Mouse (Mus musculus) MEL (cell line): ENCODE results near the gene Arglu1. TPM values are rescaled to one million over a fixed set of nuclear protein-coding genes. Genes with fewer than 3 reads are reported as not detected.
A peak's percentile ranks its signal among the peaks of the same experiment; 100 is the strongest.

Experiments
- DNase-seq: peaks from one replicate; pipeline ENCODE4 v3.0.0; 2011; ENCODE audit warnings: low read depth, low spot score
- H3K27ac ChIP-seq: 2 replicates; pipeline ENCODE4 v1.5.1; 2012; ENCODE audit warnings: low read depth, mild to moderate bottlenecking, control low read depth, low read length, moderate library complexity; ENCODE audit not compliant: control insufficient read depth
- H3K27me3 ChIP-seq, 2 experiments: fragments of 150-350 bp in 1 of 2; sonication (generic) in 1 of 2; 2 replicates each; pipeline ENCODE4 v1.6.1; 2012; ENCODE audit warnings: low read length in 2 of 2, mild to moderate bottlenecking in 2 of 2, improper control_type of control experiment in 1 of 2, moderate library complexity in 1 of 2; ENCODE audit not compliant: insufficient read depth in 2 of 2, control insufficient read depth in 1 of 2
- H3K36me3 ChIP-seq, 2 experiments: 2 replicates each; pipeline ENCODE4 v1.6.1; 2012 to 2014; ENCODE audit warnings: low read length in 2 of 2, improper control_type of control experiment in 1 of 2, inconsistent platforms in 1 of 2, mild to moderate bottlenecking in 1 of 2; ENCODE audit not compliant: insufficient read depth in 2 of 2, control insufficient read depth in 1 of 2
- H3K4me1 ChIP-seq, 2 experiments: fragments of 150-350 bp in 1 of 2; sonication (generic) in 1 of 2; 2 replicates each; pipeline ENCODE4 v1.6.1; 2012; ENCODE audit warnings: low read length in 2 of 2, improper control_type of control experiment in 1 of 2, mild to moderate bottlenecking in 1 of 2; ENCODE audit not compliant: insufficient read depth in 2 of 2, control insufficient read depth in 1 of 2
- H3K4me3 ChIP-seq, 2 experiments: fragments of 150-350 bp in 1 of 2; sonication (generic) in 1 of 2; 2 replicates each; pipeline ENCODE4 v1.5.1; 2012; ENCODE audit warnings: low read depth in 2 of 2, low read length in 2 of 2, mild to moderate bottlenecking in 2 of 2, moderate library complexity in 2 of 2, control low read depth in 1 of 2, improper control_type of control experiment in 1 of 2; ENCODE audit not compliant: control insufficient read depth in 1 of 2, insufficient read depth in 1 of 2
- H3K79me2 ChIP-seq: 2 replicates; pipeline ENCODE4 v1.6.1; 2012; ENCODE audit warnings: mild to moderate bottlenecking, low read length, moderate library complexity; ENCODE audit not compliant: control insufficient read depth, poor library complexity, insufficient read depth
- H3K9ac ChIP-seq: 2 replicates; pipeline ENCODE4 v1.6.1; 2012; ENCODE audit warnings: low read depth, mild to moderate bottlenecking, control low read depth, low read length, moderate library complexity; ENCODE audit not compliant: control insufficient read depth, poor library complexity, severe bottlenecking
- H3K9me3 ChIP-seq: fragments of 150-350 bp; sonication (generic); replicated peaks from 2 replicates; pipeline ENCODE4 v1.6.1; 2012; ENCODE audit warnings: mild to moderate bottlenecking, low read length, improper control_type of control experiment, moderate library complexity; ENCODE audit not compliant: insufficient read depth
- BHLHE40 ChIP-seq: IDR thresholded peaks from 2 replicates; pipeline ENCODE4 v1.6.1; 2012; ENCODE audit warnings: low read depth, mild to moderate bottlenecking, inconsistent platforms, low read length, improper control_type of control experiment, borderline replicate concordance
- CHD1 ChIP-seq: IDR thresholded peaks from 2 replicates; pipeline ENCODE4 v1.6.1; 2012; ENCODE audit warnings: low read depth, mild to moderate bottlenecking, inconsistent platforms, low read length, improper control_type of control experiment
- CHD2 ChIP-seq: IDR thresholded peaks from 2 replicates; pipeline ENCODE4 v1.6.1; 2011; ENCODE audit warnings: low read length, improper control_type of control experiment
- E2F4 ChIP-seq: IDR thresholded peaks from 2 replicates; pipeline ENCODE4 v1.6.1; 2011; ENCODE audit warnings: low read depth, low read length, improper control_type of control experiment, borderline replicate concordance
- ELF1 ChIP-seq: IDR thresholded peaks from 2 replicates; pipeline ENCODE4 v1.6.1; 2014; ENCODE audit warnings: low read depth, mild to moderate bottlenecking, inconsistent platforms, low read length, improper control_type of control experiment, moderate library complexity
- EP300 ChIP-seq, 2 experiments: IDR thresholded peaks; 2 replicates each; pipeline ENCODE4 v1.6.1; 2011; ENCODE audit warnings: improper control_type of control experiment in 2 of 2, low read length in 2 of 2, low read depth in 1 of 2, mild to moderate bottlenecking in 1 of 2
- GABPA ChIP-seq: IDR thresholded peaks from 2 replicates; pipeline ENCODE4 v1.6.1; 2012; ENCODE audit warnings: low read depth, mild to moderate bottlenecking, inconsistent platforms, low read length, improper control_type of control experiment, moderate library complexity
- GATA1 ChIP-seq: IDR thresholded peaks from 2 replicates; pipeline ENCODE4 v1.6.1; 2011; ENCODE audit warnings: low read depth, low read length, improper control_type of control experiment
- HCFC1 ChIP-seq: IDR thresholded peaks from 2 replicates; pipeline ENCODE4 v1.6.1; 2012; ENCODE audit warnings: low read depth, mild to moderate bottlenecking, inconsistent platforms, low read length, improper control_type of control experiment, moderate library complexity
- JUND ChIP-seq: IDR thresholded peaks from 2 replicates; pipeline ENCODE4 v1.6.1; 2011; ENCODE audit warnings: low read depth, mild to moderate bottlenecking, improper control_type of control experiment, low read length
- MAFK ChIP-seq: IDR thresholded peaks from 2 replicates; pipeline ENCODE4 v1.6.1; 2011; ENCODE audit warnings: low read depth, mild to moderate bottlenecking, low read length, improper control_type of control experiment, borderline replicate concordance
- MAX ChIP-seq: IDR thresholded peaks from 2 replicates; pipeline ENCODE4 v1.6.1; 2011; ENCODE audit warnings: low read length, improper control_type of control experiment
- MAZ ChIP-seq: IDR thresholded peaks from 2 replicates; pipeline ENCODE4 v1.6.1; 2012; ENCODE audit warnings: low read depth, mild to moderate bottlenecking, inconsistent platforms, low read length, improper control_type of control experiment
- MEF2A ChIP-seq: IDR thresholded peaks from 2 replicates; pipeline ENCODE4 v1.6.1; 2014; ENCODE audit warnings: low read depth, mild to moderate bottlenecking, inconsistent platforms, low read length, improper control_type of control experiment; ENCODE audit not compliant: poor library complexity, insufficient replicate concordance, severe bottlenecking; ENCODE audit errors: extremely low read depth
- MXI1 ChIP-seq: IDR thresholded peaks from 2 replicates; pipeline ENCODE4 v1.6.1; 2011; ENCODE audit warnings: mild to moderate bottlenecking, low read depth, low read length, improper control_type of control experiment
- MYB ChIP-seq: IDR thresholded peaks from 2 replicates; pipeline ENCODE4 v1.6.1; 2011; ENCODE audit warnings: mild to moderate bottlenecking, low read depth, low read length, improper control_type of control experiment
- MYC ChIP-seq: IDR thresholded peaks from 2 replicates; pipeline ENCODE4 v1.6.1; 2011; ENCODE audit warnings: low read depth, mild to moderate bottlenecking, low read length, improper control_type of control experiment, moderate library complexity
- NELFE ChIP-seq: IDR thresholded peaks from 2 replicates; pipeline ENCODE4 v1.6.1; 2011; ENCODE audit warnings: low read depth, low read length, improper control_type of control experiment
- NRF1 ChIP-seq: IDR thresholded peaks from 2 replicates; pipeline ENCODE4 v1.6.1; 2014; ENCODE audit warnings: low read depth, mild to moderate bottlenecking, inconsistent platforms, low read length, improper control_type of control experiment, moderate library complexity; ENCODE audit not compliant: poor library complexity, insufficient read depth, severe bottlenecking
- POLR2A ChIP-seq, 2 experiments: IDR thresholded peaks; 2 replicates each; pipeline ENCODE4 v1.6.1; 2011 to 2012; ENCODE audit warnings: low read length in 2 of 2, mild to moderate bottlenecking in 2 of 2, control low read depth in 1 of 2, improper control_type of control experiment in 1 of 2, low read depth in 1 of 2, moderate library complexity in 1 of 2; ENCODE audit not compliant: control insufficient read depth in 1 of 2, insufficient read depth in 1 of 2, poor library complexity in 1 of 2
- POLR2AphosphoS2 ChIP-seq: IDR thresholded peaks from 2 replicates; pipeline ENCODE4 v1.6.1; 2011; ENCODE audit warnings: low read length, improper control_type of control experiment
- POLR2AphosphoS5 ChIP-seq: IDR thresholded peaks from 2 replicates; pipeline ENCODE4 v1.6.1; 2012; ENCODE audit warnings: low read depth, borderline replicate concordance, mild to moderate bottlenecking, inconsistent platforms, low read length, moderate library complexity, mixed read lengths
- RAD21 ChIP-seq: IDR thresholded peaks from 2 replicates; pipeline ENCODE4 v1.6.1; 2011; ENCODE audit warnings: mild to moderate bottlenecking, low read depth, low read length, improper control_type of control experiment
- SMC3 ChIP-seq: IDR thresholded peaks from 2 replicates; pipeline ENCODE4 v1.6.1; 2011; ENCODE audit warnings: low read depth, low read length, improper control_type of control experiment
- TAL1 ChIP-seq: IDR thresholded peaks from 2 replicates; pipeline ENCODE4 v1.6.1; 2012; ENCODE audit warnings: mild to moderate bottlenecking, inconsistent platforms, low read length, moderate library complexity, mixed read lengths
- TBP ChIP-seq: IDR thresholded peaks from 2 replicates; pipeline ENCODE4 v1.8.0; 2011; ENCODE audit warnings: low read depth, low read length, improper control_type of control experiment
- TCF12 ChIP-seq: IDR thresholded peaks from 2 replicates; pipeline ENCODE4 v1.6.1; 2014; ENCODE audit warnings: low read depth, mild to moderate bottlenecking, inconsistent platforms, low read length, improper control_type of control experiment, moderate library complexity
- UBTF ChIP-seq: IDR thresholded peaks from 2 replicates; pipeline ENCODE4 v1.6.1; 2012; ENCODE audit warnings: low read depth, mild to moderate bottlenecking, inconsistent platforms, low read length, improper control_type of control experiment, moderate library complexity, borderline replicate concordance; ENCODE audit not compliant: insufficient read depth
- USF1 ChIP-seq: IDR thresholded peaks from 2 replicates; pipeline ENCODE4 v1.6.1; 2014; ENCODE audit warnings: low read depth, mild to moderate bottlenecking, inconsistent platforms, low read length, improper control_type of control experiment, moderate library complexity
- USF2 ChIP-seq, 2 experiments: IDR thresholded peaks; 2 replicates each; pipeline ENCODE4 v1.6.1; 2011 to 2012; ENCODE audit warnings: improper control_type of control experiment in 2 of 2, low read length in 2 of 2, borderline replicate concordance in 1 of 2, inconsistent platforms in 1 of 2, low read depth in 1 of 2, mild to moderate bottlenecking in 1 of 2; ENCODE audit not compliant: insufficient read depth in 1 of 2
- ZC3H11A ChIP-seq: IDR thresholded peaks from 2 replicates; pipeline ENCODE4 v1.6.1; 2012; ENCODE audit warnings: low read depth, mild to moderate bottlenecking, inconsistent platforms, low read length, improper control_type of control experiment
- ZKSCAN1 ChIP-seq: IDR thresholded peaks from 2 replicates; pipeline ENCODE4 v1.6.1; 2012; ENCODE audit warnings: low read depth, mild to moderate bottlenecking, inconsistent platforms, low read length, improper control_type of control experiment, moderate library complexity
- ZMIZ1 ChIP-seq: IDR thresholded peaks from 2 replicates; pipeline ENCODE4 v1.6.1; 2012; ENCODE audit warnings: low read depth, mild to moderate bottlenecking, inconsistent platforms, low read length, improper control_type of control experiment, moderate library complexity
- ZNF384 ChIP-seq: IDR thresholded peaks from 2 replicates; pipeline ENCODE4 v1.6.1; 2012; ENCODE audit warnings: low read depth, mild to moderate bottlenecking, inconsistent platforms, low read length, improper control_type of control experiment
- polyA plus RNA-seq, 2 experiments: library from polyadenylated mRNA; stranded (reverse) in 1 of 2; unstranded in 1 of 2; fragments of >175 nt in 1 of 2; fragments of >200 nt in 1 of 2; gene quantifications; 2 replicates each; pipeline versions ENCODE4 v1.2.1 to v1.2.4; 2012; ENCODE audit warnings: low replicate concordance in 2 of 2, low read depth in 1 of 2; ENCODE audit not compliant: insufficient read length in 2 of 2, insufficient read depth in 1 of 2, missing spikeins in 1 of 2
- total RNA-seq: library from RNA; depleted of rRNA; stranded (reverse); fragments of 300-350 nt; gene quantifications from 2 replicates; pipeline ENCODE4 v1.2.3, GENCODE M21; 2012; rRNA removed

Gene Arglu1
- total RNA-seq = 34.6 and 35.3 TPM in 2 replicates
- 100 to 1,000 TPM in 1 of 2 experiments, not detected in 1; 104 TPM for polyA plus RNA-seq

DNA sequence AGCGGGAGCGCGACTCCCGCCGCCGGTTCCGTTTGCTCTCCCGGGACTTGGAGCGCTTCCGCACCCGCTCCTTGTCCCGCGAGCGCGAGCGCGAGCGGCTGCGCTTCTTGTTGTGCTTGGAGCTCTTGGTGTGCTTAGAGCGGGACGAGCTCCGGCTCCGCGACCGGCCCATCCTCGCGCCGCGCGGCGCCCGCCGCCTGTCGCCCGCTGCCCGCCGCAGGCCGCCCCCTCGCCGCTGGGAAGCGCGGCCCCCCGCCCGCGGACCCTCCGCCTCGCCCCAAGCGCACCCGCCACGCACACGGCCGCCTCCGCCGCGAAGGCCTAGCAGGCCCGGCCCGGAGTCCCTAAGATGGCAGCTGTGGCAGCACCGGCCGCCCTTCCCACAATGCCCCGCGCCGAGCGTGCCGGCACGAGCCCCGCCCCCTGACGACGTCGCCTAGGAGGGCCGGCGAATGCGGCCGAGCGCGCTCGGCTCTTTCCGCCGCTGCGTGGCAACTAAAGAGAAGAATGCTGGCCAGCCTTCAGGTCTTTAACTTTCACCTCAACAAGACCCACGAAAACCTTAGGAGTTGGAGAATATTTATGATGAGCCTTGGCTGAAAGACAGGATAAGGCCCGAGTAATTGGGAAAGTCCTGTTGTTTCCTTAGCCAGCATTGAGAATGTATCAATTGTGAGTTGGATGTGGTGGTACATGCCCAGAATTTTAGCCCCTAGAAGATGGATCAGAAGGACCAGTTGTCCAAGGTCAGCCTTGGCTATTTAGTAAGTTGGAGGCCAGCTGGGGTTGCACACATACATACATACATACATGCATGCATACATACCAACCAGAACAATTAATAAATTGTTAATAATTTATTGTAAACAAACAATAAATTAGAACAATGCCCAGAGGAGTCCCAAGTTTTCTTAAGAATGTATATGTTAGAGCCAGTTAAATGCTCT, at the start of gene Arglu1:
TSS of gene Arglu1 (minus strand) at position 376 of the 947 bp plus-strand sequence.
- Histone ChIP-seq H3K27ac (peak within 1 kb of the TSS; percentile 83), H3K9me3 (no peaks in the 10 kb centered on the region), H3K9ac (peak within 1 kb of the TSS; percentile 99), H3K36me3 (peaks cover 0 to 34% of the 10 kb centered on the region in 2 experiments; a peak in 2 of 4 replicates), H3K79me2 (peaks cover 47% of the 10 kb centered on the region), H3K27me3 (peaks cover 0 to 2% of the 10 kb centered on the region in 2 experiments; a peak in 1 of 4 replicates), H3K4me3 (peak within 1 kb of the TSS; percentile 50 to 97), H3K4me1 (peaks cover 5 to 6% of the 10 kb centered on the region in 2 experiments; a peak in 3 of 4 replicates)
- DNase-seq = peak; percentile 91
- TF ChIP-seq BHLHE40 (no peak), POLR2A (IDR thresholded peaks at IDR 0.05; ENCODE audit: control insufficient read depth in 1 of 2, insufficient read depth in 1 of 2, low read depth in 1 of 2, low read length in 2 of 2, poor library complexity in 1 of 2) (peak; percentile 60 to 71; a peak in 3 of 4 replicates), TAL1 (no peak), MEF2A (no peak), RAD21 (no peak), NRF1 (no peak), UBTF (no peak), GATA1 (no peak), ELF1 (no peak), CHD1 (no peak), USF1 (peak; percentile 53), TBP (no peak), ZNF384 (no peak), E2F4 (no peak), MYB (no peak), POLR2AphosphoS5 (no peak), MXI1 (peak; percentile 67), HCFC1 (peak; percentile 82), MAZ (no peak; the same call in 1 of the 2 replicates), ZKSCAN1 (no peak), MYC (0 out of 2 replicates have a peak, but pooled peaks have one; percentile 22), JUND (no peak), TCF12 (0 out of 2 replicates have a peak, but pooled peaks have one; percentile 45), SMC3 (no peak), ZC3H11A (no peak), MAX (peak; percentile 47; the same call in 1 of the 2 replicates), POLR2AphosphoS2 (peak; percentile 35; the same call in 1 of the 2 replicates), CHD2 (no peak), EP300 (IDR thresholded peaks at IDR 0.05; ENCODE audit: low read depth in 1 of 2, low read length in 2 of 2) (no peak), USF2 (IDR thresholded peaks at IDR 0.05; ENCODE audit: borderline replicate concordance in 1 of 2, insufficient read depth in 1 of 2, low read depth in 1 of 2, low read length in 2 of 2) (no peak), NELFE (peak; percentile 74), MAFK (no peak), ZMIZ1 (peak; percentile 69), GABPA (no peak)
